Mouse (Mus musculus) adrenal gland, postnatal 14 days (tissue): ENCODE measurements around the gene Aco2. TPM values are rescaled to one million over a fixed set of nuclear protein-coding genes. Genes with fewer than 3 reads are reported as not detected.
A peak's percentile ranks its signal among the peaks of the same experiment; 100 is the strongest.

Experiments
- DNase-seq: peaks from one replicate; pipeline ENCODE4 v3.0.0; 2021; ENCODE audit warnings: mixed read lengths
- total RNA-seq: library from RNA; stranded (reverse); gene quantifications from 2 replicates; pipeline ENCODE4 v1.2.3, GENCODE M21; 2021

Aco2 gene
- total RNA-seq, 1 experiment from 2014 or later = 2,377 TPM

GRCm38 (mm10) chr15:81950716-81951115, 78.6 kb downstream of the Aco2 start:
- DNase-seq = no peak

- DNase-seq = no peak
Measured at GRCm38 (mm10) chr15:81951159-81951558, 79.0 kb downstream of the Aco2 start.

GRCm38 (mm10) chr15:81952310-81952709, 80.2 kb downstream of the Aco2 start:
- DNase-seq = no peak

DNA sequence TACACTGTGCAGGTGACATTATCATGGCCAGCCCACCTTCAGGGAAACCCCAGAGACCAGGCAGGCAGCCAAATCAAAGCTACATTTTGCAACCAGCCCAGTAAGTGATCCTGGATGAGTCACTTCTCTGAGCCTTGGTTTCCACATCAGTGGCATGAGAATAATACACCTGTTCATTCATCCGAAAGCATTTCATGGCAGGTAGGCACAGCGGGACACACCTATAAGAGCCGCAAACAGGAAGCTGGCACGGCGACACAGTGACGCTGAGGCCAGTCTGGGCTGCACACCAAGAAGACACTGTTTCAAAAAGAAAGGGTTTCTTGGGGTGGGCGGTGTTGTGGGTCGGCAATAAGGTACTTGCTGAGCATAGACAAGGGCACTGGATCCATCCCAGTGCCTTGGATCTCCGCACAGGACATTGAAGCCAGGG, 82.1 kb downstream of the Aco2 start:
- no peak for DNase-seq

DNA sequence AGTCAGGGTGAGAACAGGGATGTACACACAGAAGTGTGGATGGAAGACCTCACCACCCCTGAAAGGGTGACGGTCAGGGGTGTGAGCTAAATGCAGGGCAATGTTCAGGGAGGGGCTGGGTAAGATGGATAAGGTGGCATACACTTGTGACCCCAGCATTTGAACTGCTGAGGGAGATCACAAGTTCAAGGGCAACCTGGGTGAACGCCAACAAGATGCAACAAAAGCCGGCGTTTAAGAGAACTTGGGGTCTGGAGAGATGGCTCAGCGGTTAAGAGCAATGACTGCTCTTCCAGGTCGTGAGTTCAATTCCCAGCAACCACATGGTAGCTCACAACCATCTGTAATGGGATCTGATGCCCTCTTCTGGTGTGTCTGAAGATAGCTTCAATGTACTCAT, 82.6 kb downstream of the Aco2 start:
- DNase-seq = no peak

GRCm38 (mm10) chr15:81955414-81955813, 83.3 kb downstream of the Aco2 start:
- DNase-seq = no peak

GRCm38 (mm10) chr15:81956457-81956856, 84.3 kb downstream of the Aco2 start:
- peak; percentile 81 for DNase-seq

GRCm38 (mm10) chr15:81957598-81957997, 85.5 kb downstream of the Aco2 start:
- no peak for DNase-seq

- no peak for DNase-seq
Measured at GRCm38 (mm10) chr15:81958906-81959305, 86.8 kb downstream of the Aco2 start.

DNA sequence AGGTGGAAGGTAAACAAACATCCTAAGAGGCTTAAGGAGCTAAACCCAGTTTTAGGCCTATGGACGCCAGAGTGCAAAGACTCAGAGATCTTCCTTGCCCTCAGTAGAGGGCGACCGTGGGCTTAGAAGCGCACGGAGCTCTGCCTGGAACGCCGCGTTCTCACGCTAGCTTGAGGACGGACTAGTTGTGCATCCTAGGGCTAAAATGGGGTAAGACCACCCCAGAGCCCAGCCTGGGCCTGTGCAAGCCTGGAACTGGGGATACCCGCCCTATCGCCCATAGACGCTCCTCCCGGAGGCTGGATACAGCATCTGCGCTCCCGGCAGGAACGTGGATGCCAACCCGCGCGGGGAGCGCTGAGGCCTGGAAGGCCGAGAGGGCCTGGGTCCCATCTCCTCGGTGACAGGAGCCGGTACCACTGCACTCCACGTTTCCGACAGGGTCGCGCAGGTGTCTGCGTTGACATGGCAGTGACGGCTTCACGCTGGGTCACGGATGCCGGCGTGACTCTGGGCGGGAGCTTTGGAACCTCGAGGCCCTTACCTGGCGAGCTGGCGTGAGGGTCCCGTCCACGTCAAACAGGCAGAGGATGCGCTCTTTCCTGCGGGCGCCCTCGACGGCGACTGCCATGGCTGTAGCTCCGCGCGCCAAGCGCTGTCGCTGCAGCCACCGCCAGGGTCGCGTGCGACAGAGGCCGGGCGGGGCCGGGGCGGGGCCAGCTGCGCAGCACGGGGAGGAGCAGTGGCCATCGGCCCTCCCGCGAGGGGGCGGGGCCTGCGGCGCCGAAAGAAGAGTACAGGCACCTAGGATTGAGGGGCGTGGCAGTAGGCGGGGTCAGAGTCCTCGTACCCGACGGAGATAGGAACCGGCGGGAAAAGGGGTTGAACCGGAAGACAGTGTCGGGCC, 88.3 kb downstream of the Aco2 start, which contains the start of gene Pmm1:
Gene Pmm1, minus strand, starts transcription at position 760 of the 907 bp plus-strand sequence.
- peak; percentile 100 for DNase-seq

GRCm38 (mm10) chr15:81961078-81961451, 89.0 kb downstream of the Aco2 start:
- DNase-seq = no peak

DNA sequence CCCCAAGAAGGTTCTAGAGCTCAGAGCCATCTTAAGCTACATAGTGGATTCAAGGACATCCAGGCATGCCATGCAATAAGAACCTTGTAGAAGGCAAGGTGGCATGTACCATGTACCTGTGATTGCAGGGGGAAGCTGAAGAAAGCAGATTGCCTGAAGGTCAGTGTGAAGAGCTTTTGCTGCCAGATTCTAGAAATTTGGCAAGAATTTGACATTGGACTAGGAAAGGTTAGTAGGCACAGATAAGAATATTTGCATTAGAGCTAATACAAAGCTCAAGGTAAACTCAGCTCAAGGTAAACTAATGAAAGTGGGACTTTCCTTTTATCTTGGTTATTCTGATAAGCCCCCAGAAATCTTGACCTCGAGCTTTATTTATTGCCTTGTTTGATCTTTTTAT, 92.2 kb downstream of the Aco2 start:
- no peak for DNase-seq

Other genes starting within 250 kb of the Aco2 start
- 18.1 and 20.8 TPM in 2 replicates for gene L3mbtl2, start 208.4 kb upstream of the Aco2 start, total RNA-seq
- 5.2 TPM in 2 replicates for gene Chadl, start 175.0 kb upstream of the Aco2 start, total RNA-seq
- gene Zc3h7b, start 127.3 kb upstream of the Aco2 start, total RNA-seq = 73.8 and 81.9 TPM in 2 replicates
- 61.7 and 61.8 TPM in 2 replicates for gene Rangap1, start 126.8 kb upstream of the Aco2 start, total RNA-seq
- gene Tef, start 69.9 kb upstream of the Aco2 start, total RNA-seq = 71.4 and 98.5 TPM in 2 replicates
- 124 and 147 TPM in 2 replicates for gene Tob2, start 13.5 kb upstream of the Aco2 start, total RNA-seq
- gene Phf5a, start 398 bp upstream of the Aco2 start, total RNA-seq = 63.4 and 65.5 TPM in 2 replicates
- gene Polr3h, start 53.9 kb downstream of the Aco2 start, total RNA-seq = 18.7 and 23.0 TPM in 2 replicates
- 15.7 and 17.3 TPM in 2 replicates for gene Csdc2, start 64.5 kb downstream of the Aco2 start, total RNA-seq
- gene Pmm1, start 88.6 kb downstream of the Aco2 start, total RNA-seq = 78.7 and 99.0 TPM in 2 replicates
- not detected in 2 replicates for gene 1700029P11Rik, start 108.2 kb downstream of the Aco2 start, total RNA-seq
- 120 and 140 TPM in 2 replicates for gene Xrcc6, start 115.5 kb downstream of the Aco2 start, total RNA-seq
- 68.4 and 74.8 TPM in 2 replicates for gene Desi1, start 161.6 kb downstream of the Aco2 start, total RNA-seq
- 79.0 and 82.3 TPM in 2 replicates for gene Snu13, start 175.3 kb downstream of the Aco2 start, total RNA-seq
- gene 4930407I10Rik, start 186.8 kb downstream of the Aco2 start, total RNA-seq = not detected in 2 replicates
- gene Mei1, start 197.7 kb downstream of the Aco2 start, total RNA-seq = 1.8 and 2.1 TPM in 2 replicates